Mouse (Mus musculus) liver, postnatal 0 days (tissue): ENCODE results near the gene Pik3cd. TPM values are rescaled to one million over a fixed set of nuclear protein-coding genes. Genes with fewer than 3 reads are reported as not detected.
"Not testable (repeated sequence)": the region's sequence is repeated elsewhere in the genome, so short reads cannot be mapped to it uniquely, and the experiment has no call there.

Experiments
- ATAC-seq: fragments of 200-750 bp; cut with Nextera tagmentation; 2 replicates; pipeline ENCODE4 v1.8.0; 2017; ENCODE audit warnings: mild to moderate bottlenecking, moderate library complexity
- DNase-seq: peaks from one replicate; pipeline ENCODE4 v3.0.0-alpha.2; 2016
- H3K27ac ChIP-seq: fragments of 300-500 bp; sonication (generic); 2 replicates; pipeline ENCODE4 v1.5.1; 2014; ENCODE audit warnings: antibody characterized with exemption, moderate library complexity, mild to moderate bottlenecking, low read depth
- H3K27me3 ChIP-seq: fragments of 300-500 bp; sonication (generic); 2 replicates; pipeline ENCODE4 v1.6.1; 2014; ENCODE audit warnings: low read length, control low read depth, mixed read lengths; ENCODE audit not compliant: insufficient read depth
- H3K36me3 ChIP-seq: fragments of 300-500 bp; sonication (generic); replicated peaks from 2 replicates; pipeline ENCODE4 v1.6.1; 2014; ENCODE audit warnings: mild to moderate bottlenecking, control low read depth, low read length, moderate library complexity, mixed read lengths; ENCODE audit not compliant: insufficient read depth
- H3K4me1 ChIP-seq: fragments of 300-500 bp; sonication (generic); 2 replicates; pipeline ENCODE4 v1.6.1; 2014; ENCODE audit warnings: antibody characterized with exemption, mild to moderate bottlenecking, control low read depth; ENCODE audit not compliant: insufficient read depth
- H3K4me2 ChIP-seq: fragments of 300-500 bp; sonication (generic); 2 replicates; pipeline ENCODE4 v1.6.1; 2014; ENCODE audit warnings: low read depth, mild to moderate bottlenecking, low read length, moderate library complexity, mixed read lengths
- H3K4me3 ChIP-seq: fragments of 300-500 bp; sonication (generic); 2 replicates; pipeline ENCODE4 v1.5.1; 2014; ENCODE audit warnings: low read depth, low read length
- H3K9ac ChIP-seq: fragments of 300-500 bp; sonication (generic); replicated peaks from 2 replicates; pipeline ENCODE4 v1.6.1; 2014; ENCODE audit warnings: mild to moderate bottlenecking, moderate library complexity
- H3K9me3 ChIP-seq: fragments of 300-500 bp; sonication (generic); 2 replicates; pipeline ENCODE4 v1.6.1; 2016; ENCODE audit warnings: mild to moderate bottlenecking, control low read depth, low read length, mixed read lengths
- CTCF ChIP-seq: sonication (generic); IDR thresholded peaks from 2 replicates; pipeline ENCODE4 v1.5.1; 2016; ENCODE audit warnings: antibody characterized with exemption, low read depth
- EP300 ChIP-seq: IDR thresholded peaks from 2 replicates; pipeline ENCODE4 v1.6.1; 2016; ENCODE audit warnings: antibody characterized with exemption, low read depth, mild to moderate bottlenecking
- whole genome bisulfite sequencing: fragments of 180-500 bp; shearing (Covaris S2); extraction: QIAGEN DNeasy Blood & Tissue Kit; methylation state at CpG from one replicate; pipeline ENCODE4 v1.1.7; 2014; ENCODE audit not compliant: insufficient replicate concordance; 5-methylcytosine and 5-hydroxymethylcytosine counted together
- polyA plus RNA-seq: library from polyadenylated mRNA; unstranded; fragments of >200 nt; fragmentation: Nextera tagmentation; extraction: Ambion mirVana; gene quantifications from 2 replicates; pipeline ENCODE4 v1.2.1, GENCODE M21; 2015

The Pik3cd gene
- polyA plus RNA-seq, 1 experiment from 2014 or later: 7.8 TPM

DNA sequence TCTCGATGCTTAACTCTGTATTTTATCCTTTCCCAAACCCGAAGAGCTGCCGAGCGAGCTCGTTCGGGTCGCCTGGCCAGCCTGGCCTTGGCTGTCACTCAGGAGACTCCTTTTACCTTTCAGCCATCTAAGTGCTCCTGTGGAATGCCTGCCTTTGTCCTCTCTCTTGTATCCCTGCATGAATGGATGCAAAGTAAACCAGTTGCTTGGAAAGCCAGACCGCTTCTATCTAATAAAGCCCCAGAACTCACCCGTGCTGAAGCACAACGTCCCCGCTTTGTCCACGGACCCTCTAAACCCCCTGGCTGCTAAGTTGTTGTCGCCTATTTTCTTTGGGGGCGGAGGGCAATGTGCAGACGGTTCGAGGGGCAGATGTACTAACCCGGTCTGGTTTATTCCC is 75.6 kb downstream of the Pik3cd start:
- DNase-seq (no peak), ATAC-seq (no peak)
- Histone ChIP-seq H3K36me3 (no peaks in the 10 kb centered on the region), H3K27ac (no peak overlapping the region), H3K4me2 (no peak overlapping the region), H3K4me3 (no peak overlapping the region), H3K4me1 (no peaks in the 10 kb centered on the region), H3K9me3 (no peaks in the 10 kb centered on the region), H3K27me3 (no peaks in the 10 kb centered on the region), H3K9ac (no peak overlapping the region)
- TF ChIP-seq EP300 (no peak), CTCF (no peak)
- 86% methylated on average over 17 of the region's 17 CpGs for WGBS

DNA sequence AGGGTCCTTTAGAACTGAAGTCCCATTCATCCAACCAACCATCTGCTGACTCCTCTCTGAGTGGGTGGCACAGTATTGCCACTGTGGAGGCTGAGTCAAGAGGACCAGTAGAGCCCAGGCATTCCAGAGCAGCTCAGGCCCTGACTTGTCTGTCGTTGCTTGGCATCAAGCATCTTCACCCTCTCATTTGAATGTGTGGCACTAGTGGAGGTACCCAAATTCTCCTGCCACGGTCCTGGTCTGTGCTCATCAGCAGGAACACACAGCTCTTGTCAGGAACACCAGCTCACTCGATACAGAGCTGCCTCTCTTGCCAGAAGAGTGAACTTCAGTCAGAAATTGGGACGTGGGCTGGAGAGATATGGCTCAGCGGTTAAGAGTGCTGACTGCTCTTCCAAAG is 78.7 kb downstream of the Pik3cd start:
- Histone ChIP-seq H3K4me3 (no peak overlapping the region), H3K36me3 (no peaks in the 10 kb centered on the region), H3K9me3 (no peaks in the 10 kb centered on the region), H3K27me3 (no peaks in the 10 kb centered on the region), H3K27ac (no peak overlapping the region), H3K4me2 (no peak overlapping the region), H3K4me1 (no peaks in the 10 kb centered on the region), H3K9ac (no peak overlapping the region)
- WGBS: 78% methylated on average over 5 of the region's 5 CpGs
- no peak for TF ChIP-seq CTCF
- TF ChIP-seq EP300: no peak
- DNase-seq: no peak
- no peak for ATAC-seq

DNA sequence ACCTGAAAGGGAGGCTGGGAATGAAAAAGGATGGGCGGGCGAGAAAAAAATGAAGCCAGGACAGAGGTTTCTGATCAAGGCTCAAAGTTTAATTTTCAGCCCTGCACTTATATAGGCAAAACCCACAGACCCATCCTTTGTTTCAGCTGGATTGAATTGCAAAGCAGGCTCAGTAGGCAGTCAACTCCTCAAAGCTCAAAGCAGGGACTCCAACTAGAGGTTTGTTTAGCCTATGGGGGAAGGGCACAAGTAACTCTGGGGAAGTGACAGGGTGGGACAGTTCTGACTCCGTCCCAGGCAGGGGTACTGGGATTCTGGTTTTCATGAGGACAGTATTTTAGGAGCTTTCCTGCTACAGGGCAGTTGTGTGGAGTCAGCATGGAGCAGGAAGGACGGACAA is 81.1 kb downstream of the Pik3cd start:
- Histone ChIP-seq H3K27me3 (no peaks in the 10 kb centered on the region), H3K4me1 (no peaks in the 10 kb centered on the region), H3K9ac (no peak overlapping the region), H3K4me2 (no peak overlapping the region), H3K9me3 (no peaks in the 10 kb centered on the region), H3K4me3 (no peak overlapping the region), H3K27ac (no peak overlapping the region), H3K36me3 (no peaks in the 10 kb centered on the region)
- no peak for DNase-seq
- ATAC-seq: no peak
- TF ChIP-seq EP300 (no peak), CTCF (no peak)
- WGBS: 66% methylated on average over 4 of the region's 4 CpGs

DNA sequence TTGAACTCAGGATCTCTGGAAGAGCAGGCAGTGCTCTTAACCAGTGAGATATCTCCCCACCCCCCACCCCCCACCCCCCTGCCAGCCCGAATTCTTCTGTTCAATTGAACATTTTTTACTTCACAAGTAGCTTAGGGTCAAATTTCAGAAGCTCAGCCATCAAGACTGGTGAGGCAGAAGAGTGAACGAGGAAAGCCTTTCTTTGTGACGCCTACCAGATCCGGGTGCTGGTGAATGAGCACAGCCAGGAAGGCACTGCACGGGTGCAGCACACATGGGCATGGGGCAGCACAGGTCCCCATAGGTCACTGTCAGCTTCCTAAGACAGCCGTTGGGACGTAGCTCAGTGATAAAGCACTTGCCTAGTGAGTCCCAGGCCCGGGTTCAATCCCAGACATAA is 82.4 kb downstream of the Pik3cd start:
- Histone ChIP-seq H3K27ac (no peak overlapping the region), H3K36me3 (no peaks in the 10 kb centered on the region), H3K4me3 (no peak overlapping the region), H3K4me1 (no peaks in the 10 kb centered on the region), H3K9ac (no peak overlapping the region), H3K9me3 (no peaks in the 10 kb centered on the region), H3K27me3 (no peaks in the 10 kb centered on the region), H3K4me2 (no peak overlapping the region)
- ATAC-seq (no peak), DNase-seq (no peak)
- 75% methylated on average over 8 of the region's 8 CpGs for WGBS
- TF ChIP-seq EP300: no peak
- no peak for TF ChIP-seq CTCF

DNA sequence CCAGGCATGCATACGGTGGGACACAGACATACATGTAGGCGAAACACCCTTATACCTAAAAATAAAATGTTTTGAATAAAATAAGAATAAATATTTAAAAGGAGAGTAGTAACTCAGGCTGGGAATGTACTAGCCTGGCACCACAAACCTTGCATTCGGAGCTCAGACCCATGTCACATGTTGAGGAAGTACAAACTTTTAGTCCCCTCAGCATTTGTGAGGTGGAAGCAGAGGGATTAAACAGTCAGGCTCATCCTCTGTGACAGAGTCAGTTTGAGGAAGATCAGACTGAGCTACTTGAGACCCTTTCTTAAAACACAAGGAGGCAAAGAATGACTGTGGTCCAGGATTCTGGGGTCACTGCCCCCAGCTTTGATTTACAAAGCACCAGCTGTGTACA is 85.4 kb downstream of the Pik3cd start:
- H3K4me3 ChIP-seq, H3K4me1 ChIP-seq, H3K9ac ChIP-seq, DNase-seq, ATAC-seq, H3K27ac ChIP-seq, H3K4me2 ChIP-seq, H3K36me3 ChIP-seq, H3K9me3 ChIP-seq, H3K27me3 ChIP-seq: not testable (repeated sequence)
- WGBS: 72% methylated on average over 3 of the region's 3 CpGs

DNA sequence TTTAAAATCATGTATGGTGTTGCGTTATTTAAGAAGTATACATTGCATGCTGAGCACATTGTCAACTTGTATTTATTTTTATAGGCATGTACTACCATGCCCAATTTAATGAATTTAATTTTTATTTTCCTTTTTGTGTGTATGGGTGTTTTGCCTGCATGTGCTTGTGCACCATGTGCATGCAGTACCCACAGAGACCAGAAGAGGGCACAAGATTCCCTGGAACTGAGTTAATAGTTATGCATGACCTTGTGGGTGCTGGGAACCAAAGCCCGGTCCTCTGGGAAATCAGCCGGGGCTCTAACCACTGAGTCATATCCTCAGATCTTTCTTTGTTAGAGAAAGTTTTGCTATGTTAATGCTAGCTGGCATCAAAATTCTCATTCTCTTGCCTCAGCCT is 87.5 kb downstream of the Pik3cd start:
- no peaks in the 10 kb centered on the region for H3K27me3 ChIP-seq
- no peaks in the 10 kb centered on the region for H3K4me1 ChIP-seq
- WGBS: 89% methylated on average over 3 of the region's 3 CpGs
- no peak overlapping the region for H3K9ac ChIP-seq
- no peak overlapping the region for H3K27ac ChIP-seq
- no peak overlapping the region for H3K4me2 ChIP-seq
- 0 out of 2 replicates have a peak, but pooled peaks cover 2% of the 10 kb centered on the region for H3K9me3 ChIP-seq
- ATAC-seq (no peak), DNase-seq (no peak)
- H3K4me3 ChIP-seq: no peak overlapping the region
- H3K36me3 ChIP-seq: no peaks in the 10 kb centered on the region
- TF ChIP-seq CTCF (peak; percentile 34), EP300 (no peak)

DNA sequence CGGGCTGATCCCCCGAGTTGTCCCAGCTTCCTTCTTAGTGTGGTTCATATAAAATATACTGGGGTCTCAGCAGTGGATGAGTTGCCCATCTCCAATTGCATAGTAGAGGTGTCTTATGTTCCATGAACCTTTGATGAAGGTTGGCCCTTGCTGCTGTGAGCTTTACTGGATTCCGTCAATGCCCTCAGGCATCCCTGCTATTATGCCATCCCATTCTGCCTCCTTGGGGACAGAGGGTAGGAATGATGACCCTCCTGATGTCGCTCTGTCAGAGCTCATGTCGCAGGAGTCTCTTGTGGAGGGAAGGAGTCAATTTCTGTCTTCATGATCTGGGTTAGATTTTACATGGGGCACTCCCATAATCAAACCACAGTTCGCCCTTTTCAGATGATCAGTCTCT is 88.9 kb downstream of the Pik3cd start:
- H3K27ac ChIP-seq, ATAC-seq, H3K4me1 ChIP-seq, H3K4me3 ChIP-seq, H3K9ac ChIP-seq, H3K36me3 ChIP-seq, DNase-seq, H3K4me2 ChIP-seq, H3K27me3 ChIP-seq, H3K9me3 ChIP-seq: not testable (repeated sequence)
- WGBS: 60% methylated on average over 6 of the region's 6 CpGs
